Mouse (Mus musculus): ENCODE measurements around the gene Diexf. TPM values are rescaled to one million over a fixed set of nuclear protein-coding genes. Genes with fewer than 3 reads are reported as not detected.

Gene Diexf
- polyA plus RNA-seq, 1 experiment: 25.4 TPM

DNA sequence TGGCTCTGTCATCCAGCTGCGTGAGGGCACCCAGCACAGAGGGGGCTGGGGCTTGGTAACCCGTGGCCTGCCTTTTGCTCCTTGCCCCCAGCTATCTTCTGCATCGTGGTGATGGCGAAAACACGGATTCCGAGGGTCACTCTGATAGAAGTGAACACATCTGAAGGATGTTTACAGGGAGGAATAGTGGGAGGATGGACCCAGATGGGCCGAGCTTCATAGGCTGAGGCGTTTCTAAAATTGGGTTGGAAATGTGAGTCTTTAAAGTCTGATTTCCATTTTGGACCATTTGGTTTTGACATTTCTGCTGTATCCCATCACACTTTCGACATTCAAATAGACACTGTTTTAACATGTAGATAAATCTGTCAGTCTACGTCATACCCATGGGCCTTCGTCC, 39.2 kb downstream of the Diexf start:
- no peak overlapping the region for H3K4me3 ChIP-seq (ENCODE audit: insufficient read depth, low read length)
- H3K27ac ChIP-seq (ENCODE audit: insufficient read depth, low read length): no peak overlapping the region
- no peaks in the 10 kb centered on the region for H3K4me1 ChIP-seq (ENCODE audit: control insufficient read depth, insufficient read depth, low read length)
- TF ChIP-seq CTCF (IDR thresholded peaks at IDR 0.05; ENCODE audit: borderline replicate concordance, insufficient read depth, low read length) (no peak), POLR2A (IDR thresholded peaks at IDR 0.05; ENCODE audit: low read depth, low read length) (no peak)

DNA sequence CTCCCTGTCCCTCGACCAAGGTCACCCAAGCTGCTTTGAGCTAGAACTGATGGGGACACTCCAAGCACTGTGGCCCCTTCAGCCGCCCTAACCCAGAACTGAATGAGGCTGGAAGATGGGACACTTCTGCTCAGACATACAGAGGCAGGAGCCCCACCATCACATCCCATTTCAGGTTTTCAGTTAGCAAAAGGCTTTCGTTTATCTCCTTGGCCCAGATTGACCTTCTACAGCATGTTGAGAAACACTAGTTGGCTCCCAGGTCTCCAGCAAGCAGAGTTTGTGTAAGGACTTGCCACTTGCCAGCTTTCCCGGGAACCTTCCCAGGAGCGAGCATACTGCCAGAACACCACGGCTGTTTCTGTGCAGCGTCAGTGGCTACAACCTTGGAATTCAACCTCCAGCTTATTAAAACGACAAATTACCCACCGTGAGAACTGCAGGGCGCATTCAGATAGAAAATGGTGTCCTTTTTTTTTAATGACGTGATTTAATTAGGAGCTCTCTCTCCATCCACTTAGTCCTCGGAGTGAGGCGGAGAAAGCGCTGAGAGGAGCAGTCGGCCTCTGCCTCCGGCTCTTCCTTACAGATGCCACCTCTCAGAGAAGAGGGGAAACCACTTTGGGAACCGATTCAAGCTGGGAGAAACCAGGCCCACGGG, 39.7 kb downstream of the Diexf start:
- no peaks in the 10 kb centered on the region for H3K4me1 ChIP-seq (ENCODE audit: control insufficient read depth, insufficient read depth, low read length)
- H3K27ac ChIP-seq (ENCODE audit: insufficient read depth, low read length): no peak overlapping the region
- no peak overlapping the region for H3K4me3 ChIP-seq (ENCODE audit: insufficient read depth, low read length)
- TF ChIP-seq POLR2A (IDR thresholded peaks at IDR 0.05; ENCODE audit: low read depth, low read length): no peak
- no peak for TF ChIP-seq CTCF (IDR thresholded peaks at IDR 0.05; ENCODE audit: borderline replicate concordance, insufficient read depth, low read length)

DNA sequence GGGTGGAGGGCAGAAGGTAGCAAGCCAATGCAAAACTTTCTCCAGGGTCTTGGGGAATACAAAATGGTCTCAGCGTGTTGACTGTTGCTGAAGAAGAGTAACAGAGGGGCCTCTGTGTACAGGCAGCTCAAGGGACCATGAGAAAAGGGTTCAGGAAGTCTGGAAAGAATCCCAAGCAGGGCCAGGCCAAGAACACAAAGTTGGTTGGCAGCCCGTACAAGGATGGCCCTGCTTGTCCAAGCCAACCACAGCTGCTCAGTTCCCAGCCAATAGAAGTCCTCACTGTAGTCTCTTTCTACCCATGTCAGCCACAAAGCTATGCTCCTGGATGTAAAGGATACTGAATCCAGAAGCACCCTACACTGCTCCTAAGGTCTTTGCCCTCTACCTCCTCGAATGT, 40.4 kb downstream of the Diexf start:
- Histone ChIP-seq H3K4me1 (ENCODE audit: control insufficient read depth, insufficient read depth, low read length) (no peaks in the 10 kb centered on the region), H3K27ac (ENCODE audit: insufficient read depth, low read length) (no peak overlapping the region), H3K4me3 (ENCODE audit: insufficient read depth, low read length) (no peak overlapping the region)
- TF ChIP-seq CTCF (IDR thresholded peaks at IDR 0.05; ENCODE audit: borderline replicate concordance, insufficient read depth, low read length) (no peak), POLR2A (IDR thresholded peaks at IDR 0.05; ENCODE audit: low read depth, low read length) (no peak)

DNA sequence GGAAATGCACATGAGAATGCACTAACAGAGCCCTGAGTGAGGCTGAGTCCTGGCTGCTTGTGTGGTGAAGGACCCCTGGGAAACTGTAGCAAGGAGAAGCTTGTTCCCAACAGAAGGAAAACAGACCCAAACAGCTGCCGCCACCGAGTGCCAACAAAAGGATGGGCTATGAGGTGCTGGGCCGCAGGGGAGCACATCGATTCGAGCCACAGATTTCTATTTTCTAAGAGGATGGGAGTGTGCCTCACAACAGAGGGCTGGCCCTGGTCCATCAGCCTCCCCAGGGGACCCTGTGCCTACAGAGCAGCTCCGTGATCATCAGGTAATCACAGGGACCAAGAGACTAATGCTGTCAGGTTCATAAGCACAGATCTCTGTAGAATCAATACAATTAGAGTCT, 40.9 kb downstream of the Diexf start:
- Histone ChIP-seq H3K4me1 (ENCODE audit: control insufficient read depth, insufficient read depth, low read length) (no peaks in the 10 kb centered on the region), H3K27ac (ENCODE audit: insufficient read depth, low read length) (no peak overlapping the region), H3K4me3 (ENCODE audit: insufficient read depth, low read length) (no peak overlapping the region)
- TF ChIP-seq CTCF (IDR thresholded peaks at IDR 0.05; ENCODE audit: borderline replicate concordance, insufficient read depth, low read length): no peak
- no peak for TF ChIP-seq POLR2A (IDR thresholded peaks at IDR 0.05; ENCODE audit: low read depth, low read length)

DNA sequence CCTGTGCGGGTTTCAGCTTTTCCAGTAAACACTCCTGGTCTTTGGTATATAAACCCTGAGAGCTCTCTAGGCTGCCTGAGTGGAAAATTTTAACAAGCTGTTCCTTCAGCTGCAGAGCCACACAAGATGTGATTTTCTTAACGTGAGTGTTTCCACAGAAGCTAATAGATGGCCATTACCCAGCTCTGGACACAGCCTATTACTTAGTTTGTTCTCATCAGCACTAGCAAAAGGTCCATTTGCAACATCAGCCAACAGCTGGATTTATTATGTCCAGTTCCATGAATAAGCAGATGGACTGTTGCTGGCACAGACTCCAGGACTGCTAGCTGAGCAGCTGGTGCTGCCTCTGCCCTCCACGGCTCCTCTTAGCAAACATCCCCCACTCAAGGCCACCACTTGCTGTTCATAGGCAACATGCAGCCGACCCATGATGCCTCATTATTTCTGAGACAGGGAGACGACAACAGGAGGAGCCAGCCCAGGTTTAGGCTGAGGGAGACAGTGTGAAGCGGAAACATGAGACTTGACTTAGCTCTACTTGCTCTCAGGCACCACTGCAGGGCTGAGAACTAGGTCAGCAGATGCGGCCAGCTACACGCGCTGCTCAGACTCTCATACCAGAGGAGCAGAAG, 43.1 kb downstream of the Diexf start:
- Histone ChIP-seq H3K27ac (ENCODE audit: insufficient read depth, low read length) (no peak overlapping the region), H3K4me3 (ENCODE audit: insufficient read depth, low read length) (no peak overlapping the region), H3K4me1 (ENCODE audit: control insufficient read depth, insufficient read depth, low read length) (no peaks in the 10 kb centered on the region)
- TF ChIP-seq POLR2A (IDR thresholded peaks at IDR 0.05; ENCODE audit: low read depth, low read length): no peak
- no peak for TF ChIP-seq CTCF (IDR thresholded peaks at IDR 0.05; ENCODE audit: borderline replicate concordance, insufficient read depth, low read length)

DNA sequence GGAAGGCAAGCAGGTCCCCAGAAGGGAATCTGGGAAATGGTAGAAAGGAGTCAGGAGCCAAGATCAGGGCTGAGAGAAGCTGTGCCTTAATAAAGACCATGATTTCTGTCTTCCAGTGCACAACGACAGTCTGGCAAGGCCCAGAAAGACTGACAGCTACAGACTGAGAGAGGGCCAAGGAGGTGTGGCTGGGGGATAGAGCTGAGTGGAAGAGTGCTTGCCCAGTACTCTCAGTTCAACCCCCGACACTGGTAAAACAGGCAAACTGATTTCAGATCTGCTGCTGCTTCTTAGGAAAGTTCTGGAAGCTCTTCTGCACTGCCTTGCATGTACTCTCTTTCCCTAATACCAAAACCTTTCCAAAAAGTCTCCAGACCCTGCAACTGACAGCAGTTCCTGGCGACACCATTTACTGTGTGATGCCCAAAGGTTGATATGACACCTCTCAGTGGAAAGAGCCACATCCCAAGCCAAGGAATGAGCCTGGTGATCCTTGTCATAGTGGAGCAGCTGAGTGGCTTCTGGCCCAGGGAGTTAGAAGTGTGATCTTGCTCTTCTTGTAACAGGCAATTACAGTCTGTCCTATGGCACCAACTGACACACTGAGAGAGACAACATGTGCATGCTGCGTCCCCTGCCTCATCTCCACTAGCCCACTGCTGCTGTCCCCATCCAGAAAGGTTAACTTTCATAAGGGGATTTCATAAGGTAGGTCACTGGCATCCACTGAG, 43.8 kb downstream of the Diexf start:
- no peaks in the 10 kb centered on the region for H3K4me1 ChIP-seq (ENCODE audit: control insufficient read depth, insufficient read depth, low read length)
- no peak overlapping the region for H3K27ac ChIP-seq (ENCODE audit: insufficient read depth, low read length)
- H3K4me3 ChIP-seq (ENCODE audit: insufficient read depth, low read length): no peak overlapping the region
- TF ChIP-seq CTCF (IDR thresholded peaks at IDR 0.05; ENCODE audit: borderline replicate concordance, insufficient read depth, low read length) (no peak), POLR2A (IDR thresholded peaks at IDR 0.05; ENCODE audit: low read depth, low read length) (no peak)

DNA sequence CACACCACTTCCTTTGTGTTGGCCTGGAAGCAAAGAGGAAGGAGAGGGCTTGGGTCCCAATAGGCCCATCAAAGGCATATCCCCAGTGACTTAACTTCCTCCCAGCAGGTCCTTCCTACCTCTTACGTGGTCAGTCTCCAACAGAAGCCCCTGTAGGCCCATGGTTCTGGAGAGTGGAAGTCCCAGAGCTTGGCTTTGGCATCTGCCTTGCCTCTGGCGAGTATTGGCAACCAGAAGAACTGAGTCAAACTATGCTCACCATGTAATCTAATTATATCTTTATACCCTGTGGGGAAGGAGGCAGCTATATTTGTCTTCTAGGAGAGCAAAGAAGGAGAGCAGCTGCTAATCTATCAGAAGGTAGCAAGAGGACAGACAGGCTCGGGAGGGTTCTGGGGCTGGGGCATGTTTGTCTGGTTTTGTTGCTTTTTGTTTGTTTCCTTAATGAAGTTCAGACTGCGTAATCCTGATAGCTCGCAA, 44.5 kb downstream of the Diexf start:
- no peak for TF ChIP-seq POLR2A (IDR thresholded peaks at IDR 0.05; ENCODE audit: low read depth, low read length)
- TF ChIP-seq CTCF (IDR thresholded peaks at IDR 0.05; ENCODE audit: borderline replicate concordance, insufficient read depth, low read length): no peak
- no peak overlapping the region for H3K4me3 ChIP-seq (ENCODE audit: insufficient read depth, low read length)
- no peaks in the 10 kb centered on the region for H3K4me1 ChIP-seq (ENCODE audit: control insufficient read depth, insufficient read depth, low read length)
- H3K27ac ChIP-seq (ENCODE audit: insufficient read depth, low read length): no peak overlapping the region

DNA sequence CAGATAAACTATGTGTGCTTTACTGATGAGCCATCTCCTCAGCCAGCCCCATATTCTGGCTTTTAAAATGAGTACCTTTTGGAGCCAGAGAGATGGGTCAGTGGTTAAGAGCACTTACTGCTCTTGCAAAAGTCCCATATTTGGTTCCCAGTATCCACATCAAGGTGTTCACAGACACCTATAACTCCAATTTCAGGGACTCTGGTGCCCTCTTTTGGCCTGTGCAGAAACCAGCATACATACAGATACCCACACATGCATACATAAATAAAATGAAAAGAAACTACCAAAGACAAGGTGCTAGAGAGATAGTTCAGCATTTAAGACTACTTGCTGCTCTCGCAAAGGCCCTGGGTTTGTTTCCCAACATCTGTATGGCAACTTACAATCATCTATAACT, 46.1 kb downstream of the Diexf start:
- no peak overlapping the region for H3K27ac ChIP-seq (ENCODE audit: insufficient read depth, low read length)
- H3K4me3 ChIP-seq (ENCODE audit: insufficient read depth, low read length): no peak overlapping the region
- no peaks in the 10 kb centered on the region for H3K4me1 ChIP-seq (ENCODE audit: control insufficient read depth, insufficient read depth, low read length)
- TF ChIP-seq POLR2A (IDR thresholded peaks at IDR 0.05; ENCODE audit: low read depth, low read length): no peak
- no peak for TF ChIP-seq CTCF (IDR thresholded peaks at IDR 0.05; ENCODE audit: borderline replicate concordance, insufficient read depth, low read length)

DNA sequence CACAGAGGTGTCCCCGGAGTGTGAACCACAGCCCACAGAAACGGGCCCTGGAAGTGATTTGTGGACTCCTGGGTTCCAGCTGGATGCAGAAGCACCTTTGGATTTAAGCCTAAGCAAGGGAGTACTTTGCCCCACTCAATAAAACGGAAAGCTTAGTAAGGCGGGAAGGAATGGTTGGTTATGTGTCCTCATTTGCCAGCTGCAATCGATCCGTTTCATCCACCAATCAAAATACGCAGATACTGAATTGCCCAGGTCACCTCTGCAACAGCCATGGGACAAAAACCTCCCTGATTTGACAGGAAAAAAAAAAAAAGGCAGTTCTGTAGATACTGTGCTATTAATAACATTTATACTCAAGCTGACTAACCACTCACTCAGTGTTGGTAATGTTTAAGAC, 47.0 kb downstream of the Diexf start:
- Histone ChIP-seq H3K4me1 (ENCODE audit: control insufficient read depth, insufficient read depth, low read length) (no peaks in the 10 kb centered on the region), H3K27ac (ENCODE audit: insufficient read depth, low read length) (no peak overlapping the region), H3K4me3 (ENCODE audit: insufficient read depth, low read length) (no peak overlapping the region)
- TF ChIP-seq POLR2A (IDR thresholded peaks at IDR 0.05; ENCODE audit: low read depth, low read length) (no peak), CTCF (IDR thresholded peaks at IDR 0.05; ENCODE audit: borderline replicate concordance, insufficient read depth, low read length) (no peak)

Data from embryonic fibroblast, embryonic 13.5 days (primary cell).